Mouse (Mus musculus): ENCODE measurements around the gene Prr27.

Gene Prr27

DNA sequence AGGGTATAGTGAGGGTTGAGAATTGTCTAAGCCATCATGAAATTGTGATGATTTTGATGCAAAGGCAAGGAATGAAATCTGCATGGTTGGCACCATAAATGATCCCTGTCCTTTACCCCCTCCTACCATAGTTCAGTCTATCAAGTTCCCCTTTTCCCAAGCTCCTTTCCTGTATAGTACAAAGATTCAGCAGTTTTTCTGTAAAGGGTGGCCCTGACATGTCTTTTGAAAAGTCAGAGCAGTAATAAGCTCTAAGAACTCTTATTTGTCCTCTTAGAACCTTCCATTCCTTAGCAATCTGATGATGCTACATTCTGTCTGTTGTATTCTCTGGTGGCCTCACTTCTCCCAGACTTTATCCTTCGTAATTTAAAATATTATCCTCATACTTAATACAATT is at the start of gene Prr27:
Prr27 (plus strand) TSS at position 301 of the 400 bp plus-strand sequence.
- DNase-seq (ENCODE audit: low read depth, low spot score) = no peak

DNA sequence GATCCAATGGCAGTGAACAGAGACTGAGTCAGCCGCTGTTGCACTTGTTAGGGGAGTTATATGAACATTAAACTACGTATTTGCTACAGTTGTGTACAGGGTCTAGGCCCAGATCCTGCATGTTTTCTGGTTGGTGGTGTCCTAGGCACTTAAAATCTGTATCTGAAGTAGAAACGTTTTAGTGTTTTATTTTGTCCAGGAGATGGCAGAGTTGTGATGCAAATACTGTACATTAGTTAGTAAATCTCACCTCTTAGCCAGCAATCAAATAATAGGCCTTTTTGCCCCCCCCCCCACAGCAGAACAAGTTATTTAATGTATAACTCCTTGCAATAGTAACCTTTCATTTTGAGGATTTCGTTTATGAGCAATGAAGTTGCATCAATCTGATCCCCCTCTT is 42.8 kb upstream of the Prr27 start:
- no peak for DNase-seq (ENCODE audit: low read depth, low spot score)

DNA sequence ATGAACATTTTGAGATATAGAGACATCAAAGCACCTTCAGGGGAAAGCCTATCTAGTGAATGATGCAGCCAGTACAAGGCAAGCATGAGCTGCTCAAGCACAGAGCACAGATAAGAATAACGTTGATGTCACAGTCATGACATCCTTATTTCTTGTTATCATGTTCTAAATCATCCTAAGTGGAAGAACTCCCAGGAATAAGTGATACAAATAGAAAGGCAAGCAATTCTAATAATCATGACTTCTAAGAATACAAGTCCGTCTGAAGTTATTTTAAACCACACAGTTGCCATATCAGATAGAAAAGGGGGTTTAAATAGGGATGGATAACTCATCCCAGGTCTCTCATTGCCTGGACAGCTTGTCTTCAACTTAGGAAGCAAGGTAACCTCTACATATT is 17.7 kb upstream of the Prr27 start, which contains the start of gene Csn1s2b:
Csn1s2b (plus strand) TSS at position 301 of the 400 bp plus-strand sequence.
- no peak for DNase-seq (ENCODE audit: low read depth, low spot score)

DNA sequence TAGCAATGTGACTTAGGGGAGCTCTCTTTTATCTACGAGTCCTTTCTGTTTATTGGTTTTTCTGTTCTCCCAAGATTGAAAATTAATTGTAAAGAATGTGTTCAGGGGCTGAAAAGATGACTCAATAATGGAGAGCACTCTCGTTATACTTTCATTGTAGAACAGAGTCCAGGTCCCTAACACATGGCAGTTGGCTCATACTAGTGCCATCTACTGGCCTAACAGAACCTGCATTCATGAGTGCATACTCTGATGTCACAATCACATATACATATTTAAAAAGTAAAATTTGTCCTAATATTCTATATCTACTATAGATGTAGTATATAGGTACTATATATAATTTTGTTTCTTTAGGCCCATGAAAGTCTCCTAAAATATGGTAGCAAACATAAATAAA is 16.2 kb upstream of the Prr27 start:
- DNase-seq (ENCODE audit: low read depth, low spot score) = no peak

DNA sequence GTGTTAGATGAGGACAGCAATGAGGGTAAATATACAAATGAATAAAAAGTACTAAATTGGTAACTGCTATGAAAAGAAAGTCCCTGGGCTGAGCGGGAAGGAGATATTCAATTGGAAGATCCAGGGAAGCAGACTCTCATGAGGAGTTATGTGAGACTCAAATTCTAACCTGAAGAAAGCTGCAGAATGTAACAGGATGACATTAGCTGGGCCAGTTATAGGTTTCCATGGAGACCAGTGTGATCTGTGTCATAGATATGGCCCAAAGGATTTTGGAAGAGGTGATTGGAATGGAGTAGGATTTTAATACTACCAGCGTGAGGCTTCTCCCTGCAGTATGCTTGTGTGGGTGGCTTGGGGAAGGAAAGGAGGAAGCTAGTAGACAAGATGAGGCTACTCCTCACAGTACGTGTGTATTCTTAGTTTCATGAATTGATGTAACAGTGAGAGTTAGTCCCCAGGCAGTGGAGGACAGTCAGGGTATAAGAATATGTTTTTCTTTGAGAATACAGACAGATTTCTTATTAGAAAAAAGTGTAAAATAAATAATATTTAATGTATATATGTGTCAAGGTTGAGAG is 29.7 kb downstream of the Prr27 start:
- no peak for DNase-seq (ENCODE audit: low read depth, low spot score)

DNA sequence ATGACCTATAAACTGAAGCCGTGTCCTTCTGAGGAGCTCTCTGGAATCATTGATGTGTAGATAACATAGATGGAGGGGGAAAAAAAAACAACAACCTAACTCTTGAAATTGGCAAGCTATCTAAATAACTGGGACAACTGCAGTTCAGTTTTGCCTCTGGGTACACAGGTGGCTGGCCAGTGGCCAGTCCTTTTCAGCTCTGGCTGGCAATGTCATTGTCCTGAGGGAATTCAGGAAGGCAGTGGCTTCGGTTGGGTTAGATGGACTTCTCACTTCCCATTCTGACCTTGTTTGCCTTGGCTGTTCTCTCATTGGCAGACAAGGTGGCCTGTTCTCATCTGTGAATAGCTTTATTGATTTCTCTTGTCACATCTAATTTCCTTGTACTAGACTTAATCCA is 44.6 kb downstream of the Prr27 start:
- no peak for DNase-seq (ENCODE audit: low read depth, low spot score)

DNA sequence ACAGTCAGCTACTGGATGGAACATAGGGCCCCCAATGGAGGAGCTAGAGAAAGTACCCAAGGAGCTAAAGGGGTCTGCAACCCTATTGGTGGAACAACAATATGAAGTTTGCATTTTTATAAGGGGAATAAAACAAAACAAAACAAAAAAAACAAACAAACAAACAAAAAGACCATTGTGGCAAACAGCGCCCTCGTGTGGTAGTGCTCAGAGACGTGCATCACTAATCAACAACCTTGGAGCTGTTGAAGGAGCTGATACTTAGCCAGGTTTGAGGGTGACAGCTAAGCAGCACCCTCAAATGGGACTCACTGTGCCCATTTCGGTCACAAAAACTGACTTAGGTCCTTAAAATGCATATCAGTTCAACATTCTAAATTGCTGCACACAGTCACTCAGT is 45.9 kb downstream of the Prr27 start:
- no peak for DNase-seq (ENCODE audit: low read depth, low spot score)

DNA sequence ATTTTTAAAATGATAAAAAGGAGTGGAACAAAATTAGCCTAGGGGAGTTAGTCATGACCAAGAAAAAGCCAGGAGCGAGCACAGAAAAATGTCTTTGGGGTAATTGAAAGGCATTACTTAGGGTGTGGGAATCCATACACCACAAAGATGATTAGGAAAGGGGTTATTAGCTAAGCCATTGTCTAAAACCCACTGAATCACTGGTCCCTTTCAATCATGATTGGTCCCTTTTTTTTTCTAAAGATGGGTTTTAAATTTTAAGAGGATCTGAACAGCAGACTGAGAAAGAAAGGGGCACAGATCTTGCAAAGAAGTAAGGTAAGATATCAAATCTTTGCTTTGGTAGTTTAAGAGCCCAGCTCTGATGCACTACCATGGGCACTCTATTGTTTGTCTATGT is 59.2 kb downstream of the Prr27 start, which contains the start of gene Odam:
Odam (plus strand) TSS at position 301 of the 400 bp plus-strand sequence.
- no peak for DNase-seq (ENCODE audit: low read depth, low spot score)

All from mesoderm, embryonic 11.5 days (tissue).